Mouse (Mus musculus) thymus, adult 2 months (tissue): ENCODE measurements at regions not wholly inside any gene's neighbourhood (a gene's known extent, or its start where the extent isn't known, plus 50 kb on each side); places are given as distances from the start of the nearest gene placed in this dataset.

Experiments used
- DNase-seq: peaks from one replicate; pipeline ENCODE4 v3.0.0; 2021
- H3K27ac ChIP-seq: fragments of 200-500 bp; 2 replicates; pipeline ENCODE4 v1.5.1; 2012; ENCODE audit warnings: low read length, control low read depth; ENCODE audit not compliant: control insufficient read depth, insufficient read depth
- H3K27me3 ChIP-seq: fragments of 200-500 bp; 2 replicates; pipeline ENCODE4 v1.6.1; 2012; ENCODE audit warnings: mild to moderate bottlenecking, low read length, moderate library complexity, mixed read lengths; ENCODE audit not compliant: control insufficient read depth, insufficient read depth
- H3K36me3 ChIP-seq: fragments of 200-500 bp; 2 replicates; pipeline ENCODE4 v1.6.1; 2012; ENCODE audit warnings: mild to moderate bottlenecking, low read length, moderate library complexity; ENCODE audit not compliant: control insufficient read depth, insufficient read depth
- H3K4me1 ChIP-seq: fragments of 200-500 bp; replicated peaks from 2 replicates; pipeline ENCODE4 v1.6.1; 2012; ENCODE audit warnings: low read length; ENCODE audit not compliant: control insufficient read depth, insufficient read depth
- H3K4me3 ChIP-seq: fragments of 200-500 bp; 2 replicates; pipeline ENCODE4 v1.5.1; 2012; ENCODE audit warnings: mild to moderate bottlenecking, low read length, control low read depth, moderate library complexity; ENCODE audit not compliant: control insufficient read depth, insufficient read depth
- CTCF ChIP-seq: fragments of 200-500 bp; IDR thresholded peaks from 2 replicates; pipeline ENCODE4 v1.5.1; 2012; ENCODE audit warnings: mild to moderate bottlenecking, control low read depth, low read length, moderate library complexity, borderline replicate concordance; ENCODE audit not compliant: control insufficient read depth, poor library complexity, insufficient read depth; ENCODE audit errors: extremely low read depth
- POLR2A ChIP-seq: fragments of 200-500 bp; IDR thresholded peaks from 2 replicates; pipeline ENCODE4 v1.6.1; 2012; ENCODE audit warnings: mild to moderate bottlenecking, low read length, control low read depth, moderate library complexity; ENCODE audit not compliant: control insufficient read depth, poor library complexity, insufficient read depth; ENCODE audit errors: extremely low read depth
- WGBS: fragments of 180-500 bp; shearing (Covaris S2); methylation state at CpG from one replicate; pipeline ENCODE4 v1.1.7; 2018; 5-methylcytosine and 5-hydroxymethylcytosine counted together

DNA sequence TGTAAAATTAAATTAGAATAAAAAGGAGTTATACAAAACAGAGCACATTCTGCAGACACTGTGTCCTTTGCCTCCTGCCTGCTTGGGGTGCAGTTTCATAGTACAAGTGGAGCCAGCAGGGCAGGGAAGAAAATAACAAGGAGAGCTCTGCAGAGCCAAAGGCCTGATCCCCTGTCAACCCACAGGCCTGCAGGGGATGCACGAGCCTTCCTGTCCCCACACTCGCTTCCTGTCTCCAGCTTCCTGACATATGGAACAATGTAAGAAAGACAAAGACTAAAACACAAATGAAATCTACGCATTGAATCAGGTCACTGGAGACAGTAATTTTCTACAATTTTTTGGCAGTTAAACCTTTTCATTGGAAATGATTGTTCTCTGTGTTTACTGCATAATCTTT, 861.8 kb downstream of the Efnb2 start:
- no peak for DNase-seq
- no peak for TF ChIP-seq POLR2A
- TF ChIP-seq CTCF: no peak
- Histone ChIP-seq H3K4me1 (no peaks in the 10 kb centered on the region), H3K27me3 (no peaks in the 10 kb centered on the region), H3K27ac (no peak overlapping the region), H3K36me3 (no peaks in the 10 kb centered on the region), H3K4me3 (no peak overlapping the region)
- 66% methylated on average over 3 of the region's 3 CpGs for WGBS

DNA sequence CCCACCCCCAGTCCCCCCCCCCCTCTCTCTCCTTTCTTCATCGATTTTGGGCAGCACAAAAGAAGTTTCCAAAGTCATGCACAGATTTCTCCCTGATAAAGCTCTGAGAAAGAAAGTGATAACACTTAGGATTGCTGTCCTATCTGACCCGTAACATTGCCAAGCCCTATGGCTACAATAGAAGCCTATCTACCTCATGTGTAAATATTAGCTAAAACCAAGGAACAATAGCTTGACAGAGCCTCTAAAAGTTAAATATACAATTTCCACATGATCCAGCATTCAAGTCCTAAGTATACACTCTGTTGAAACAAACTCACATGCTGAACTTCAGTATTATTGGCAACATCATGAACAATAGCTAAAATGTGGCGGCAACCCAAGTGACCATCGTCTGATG, 864.9 kb downstream of the Efnb2 start:
- TF ChIP-seq CTCF (no peak), POLR2A (no peak)
- no peaks in the 10 kb centered on the region for H3K36me3 ChIP-seq
- H3K27me3 ChIP-seq: no peaks in the 10 kb centered on the region
- H3K4me1 ChIP-seq: no peaks in the 10 kb centered on the region
- no peak overlapping the region for H3K27ac ChIP-seq
- 92% methylated on average over 4 of the region's 4 CpGs for WGBS
- no peak overlapping the region for H3K4me3 ChIP-seq
- no peak for DNase-seq

DNA sequence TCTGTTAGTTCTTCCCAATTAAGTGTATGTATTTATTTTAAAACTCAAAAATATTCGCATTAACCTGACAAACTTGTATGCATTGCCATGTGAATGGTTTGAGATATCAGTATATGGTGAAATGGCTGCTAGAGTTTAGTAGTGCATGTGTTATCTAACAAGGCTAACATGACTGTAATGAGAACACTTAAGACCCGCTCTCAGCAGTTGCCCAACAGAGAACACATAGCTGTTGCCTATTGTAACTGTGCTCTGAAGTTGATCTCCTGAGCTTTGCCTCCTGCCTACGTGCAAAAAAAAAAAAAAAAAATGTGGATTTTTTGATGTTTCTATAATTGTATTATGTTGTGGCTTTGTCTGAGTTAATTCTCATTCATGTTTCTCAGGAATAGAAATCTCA, 897.2 kb downstream of the Efnb2 start:
- Histone ChIP-seq H3K4me1 (no peaks in the 10 kb centered on the region), H3K36me3 (no peaks in the 10 kb centered on the region), H3K4me3 (no peak overlapping the region), H3K27me3 (no peaks in the 10 kb centered on the region), H3K27ac (no peak overlapping the region)
- TF ChIP-seq CTCF (no peak), POLR2A (no peak)
- DNase-seq: no peak
- 92% methylated on average over 3 of the region's 3 CpGs for WGBS

DNA sequence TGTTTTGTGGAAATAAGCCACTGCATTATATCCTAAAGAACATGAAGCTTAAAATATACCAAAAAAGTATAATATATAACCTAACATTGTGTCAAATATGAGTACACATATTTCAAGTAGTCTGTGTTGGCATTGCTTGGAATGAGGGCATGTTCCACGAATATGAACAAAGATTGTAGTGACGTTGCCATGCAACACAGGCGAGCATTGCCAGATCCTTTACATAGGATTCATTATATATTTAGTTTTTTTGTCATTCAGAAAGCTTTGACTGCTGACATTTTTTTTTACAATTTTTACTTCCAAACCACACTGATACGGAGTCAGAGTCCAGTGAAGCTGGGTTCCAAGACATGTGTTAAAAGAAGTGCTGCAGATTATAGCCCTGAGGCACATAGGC, 900.1 kb downstream of the Efnb2 start:
- H3K36me3 ChIP-seq: no peaks in the 10 kb centered on the region
- H3K4me3 ChIP-seq: no peak overlapping the region
- no peak for DNase-seq
- WGBS: 88% methylated on average over 4 of the region's 4 CpGs
- no peak overlapping the region for H3K27ac ChIP-seq
- no peak for TF ChIP-seq POLR2A
- TF ChIP-seq CTCF: no peak
- H3K4me1 ChIP-seq: no peaks in the 10 kb centered on the region
- no peaks in the 10 kb centered on the region for H3K27me3 ChIP-seq

DNA sequence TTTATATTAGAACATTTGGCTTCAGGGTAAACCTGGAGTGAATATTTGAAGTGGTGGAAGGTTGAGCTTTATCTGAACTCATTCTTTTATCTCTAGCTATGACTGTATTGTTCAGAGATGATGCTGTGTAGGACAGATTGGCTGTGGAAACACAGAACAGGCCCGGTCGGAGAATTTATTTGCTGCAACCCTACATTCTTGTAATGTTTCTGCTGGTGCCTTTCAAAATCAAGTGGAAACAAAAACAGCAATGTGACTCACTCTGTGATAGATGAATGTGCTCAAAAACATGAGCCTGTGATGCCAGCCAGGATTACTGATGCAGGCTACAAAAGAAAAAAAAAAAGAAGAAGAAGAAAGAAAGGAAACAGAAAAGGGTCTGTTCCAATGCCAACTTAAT, 928.3 kb downstream of the Efnb2 start:
- H3K27ac ChIP-seq: no peak overlapping the region
- 91% methylated on average over 2 of the region's 2 CpGs for WGBS
- H3K27me3 ChIP-seq: no peaks in the 10 kb centered on the region
- no peak for TF ChIP-seq CTCF
- no peak for TF ChIP-seq POLR2A
- DNase-seq: no peak
- no peak overlapping the region for H3K4me3 ChIP-seq
- no peaks in the 10 kb centered on the region for H3K36me3 ChIP-seq
- H3K4me1 ChIP-seq: no peaks in the 10 kb centered on the region

DNA sequence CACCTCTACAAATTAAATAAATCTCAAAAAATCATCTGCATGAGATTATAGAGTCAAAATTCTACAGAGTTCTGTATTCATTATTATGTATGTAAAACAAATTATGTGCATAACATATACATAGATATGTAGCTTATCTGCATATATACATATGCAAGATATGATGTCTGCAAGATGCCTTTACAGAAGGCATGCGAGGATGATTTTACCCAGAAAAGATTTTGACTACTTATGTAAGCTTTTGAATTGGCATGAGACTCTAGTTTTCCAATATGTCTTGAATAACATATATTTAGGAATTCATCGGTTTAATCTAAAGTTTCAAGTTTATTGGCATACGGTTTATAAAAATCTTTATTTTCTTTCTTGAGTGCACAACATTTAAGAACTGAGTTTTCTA, 939.2 kb downstream of the Efnb2 start:
- Histone ChIP-seq H3K27ac (no peak overlapping the region), H3K27me3 (no peaks in the 10 kb centered on the region), H3K4me1 (no peaks in the 10 kb centered on the region), H3K4me3 (no peak overlapping the region), H3K36me3 (no peaks in the 10 kb centered on the region)
- no peak for DNase-seq
- WGBS: 98% methylated on average over 3 of the region's 3 CpGs
- TF ChIP-seq POLR2A: no peak
- no peak for TF ChIP-seq CTCF
